Mouse (Mus musculus): ENCODE results near the gene Olfr347.

Gene Olfr347

GRCm38 (mm10) chr2:36731602-36732001, at the start of gene Olfr347:
Gene Olfr347 (plus strand): TSS chr2:36731902.
- in situ Hi-C loops (cut with MboI, MseI) = no loop called here

- in situ Hi-C loops (cut with MboI, MseI) = no loop called here
These were observed 46.2 kb upstream of the Olfr347 start, which contains the start of gene Olfr346 for GRCm38 (mm10) chr2:36685488-36685887. Gene Olfr346 (plus strand): TSS chr2:36685788.

- in situ Hi-C loops (cut with MboI, MseI) = no loop called here
These were observed 4.5 kb downstream of the Olfr347 start for GRCm38 (mm10) chr2:36736226-36736625.

DNA sequence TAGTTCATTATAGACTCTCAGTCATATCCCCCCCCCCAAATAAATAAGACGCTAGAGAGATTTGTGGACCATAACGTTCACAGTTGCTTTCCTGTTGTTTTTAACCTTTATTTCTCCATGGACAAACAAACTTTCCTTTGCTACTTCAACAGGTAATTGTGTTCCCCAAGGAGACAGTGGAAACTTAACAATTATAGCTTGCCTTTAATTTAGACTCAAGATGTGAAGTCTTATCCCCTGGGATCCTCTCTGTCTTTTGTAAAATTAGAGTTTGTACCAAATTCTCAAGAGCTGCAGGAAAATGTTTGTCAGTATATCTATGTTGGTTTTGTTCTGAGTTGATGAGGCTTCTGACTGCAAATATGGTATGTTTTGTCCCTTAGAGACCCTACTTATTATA, 52.3 kb downstream of the Olfr347 start, which contains the start of gene Olfr348:
Gene Olfr348 (plus strand): TSS at position 301 of the 400 bp plus-strand sequence.
- in situ Hi-C loops (cut with MboI, MseI) = no loop called here

Measured in T-helper 2 cell (primary cell).